Mouse (Mus musculus) thymus, adult 2 months (tissue): ENCODE data around the gene Nox3. TPM values are rescaled to one million over a fixed set of nuclear protein-coding genes. Genes with fewer than 3 reads are reported as not detected.

ENCODE experiments used
- DNase-seq: peaks from one replicate; pipeline ENCODE4 v3.0.0; 2021
- H3K27ac ChIP-seq: fragments of 200-500 bp; 2 replicates; pipeline ENCODE4 v1.5.1; 2012; ENCODE audit warnings: low read length, control low read depth; ENCODE audit not compliant: control insufficient read depth, insufficient read depth
- H3K27me3 ChIP-seq: fragments of 200-500 bp; 2 replicates; pipeline ENCODE4 v1.6.1; 2012; ENCODE audit warnings: mild to moderate bottlenecking, low read length, moderate library complexity, mixed read lengths; ENCODE audit not compliant: control insufficient read depth, insufficient read depth
- H3K36me3 ChIP-seq: fragments of 200-500 bp; 2 replicates; pipeline ENCODE4 v1.6.1; 2012; ENCODE audit warnings: mild to moderate bottlenecking, low read length, moderate library complexity; ENCODE audit not compliant: control insufficient read depth, insufficient read depth
- H3K4me1 ChIP-seq: fragments of 200-500 bp; replicated peaks from 2 replicates; pipeline ENCODE4 v1.6.1; 2012; ENCODE audit warnings: low read length; ENCODE audit not compliant: control insufficient read depth, insufficient read depth
- H3K4me3 ChIP-seq: fragments of 200-500 bp; 2 replicates; pipeline ENCODE4 v1.5.1; 2012; ENCODE audit warnings: mild to moderate bottlenecking, low read length, control low read depth, moderate library complexity; ENCODE audit not compliant: control insufficient read depth, insufficient read depth
- CTCF ChIP-seq: fragments of 200-500 bp; IDR thresholded peaks from 2 replicates; pipeline ENCODE4 v1.5.1; 2012; ENCODE audit warnings: mild to moderate bottlenecking, control low read depth, low read length, moderate library complexity, borderline replicate concordance; ENCODE audit not compliant: control insufficient read depth, poor library complexity, insufficient read depth; ENCODE audit errors: extremely low read depth
- POLR2A ChIP-seq: fragments of 200-500 bp; IDR thresholded peaks from 2 replicates; pipeline ENCODE4 v1.6.1; 2012; ENCODE audit warnings: mild to moderate bottlenecking, low read length, control low read depth, moderate library complexity; ENCODE audit not compliant: control insufficient read depth, poor library complexity, insufficient read depth; ENCODE audit errors: extremely low read depth
- WGBS: fragments of 180-500 bp; shearing (Covaris S2); methylation state at CpG from one replicate; pipeline ENCODE4 v1.1.7; 2018; 5-methylcytosine and 5-hydroxymethylcytosine counted together
- polyA plus RNA-seq: library from polyadenylated mRNA; depleted of rRNA; stranded (reverse); fragments of >200 nt; gene quantifications from 2 replicates; pipeline ENCODE4 v1.2.3, GENCODE M21; 2012

The Nox3 gene
- polyA plus RNA-seq, 1 experiment: not detected

GRCm38 (mm10) chr17:3690499-3691258 is 5.4 kb downstream of the Nox3 start:
- no peak overlapping the region for H3K4me3 ChIP-seq
- 33% methylated on average over 8 of the region's 8 CpGs for WGBS
- no peak for DNase-seq
- H3K36me3 ChIP-seq: no peaks in the 10 kb centered on the region
- H3K27me3 ChIP-seq: no peaks in the 10 kb centered on the region
- no peak overlapping the region for H3K27ac ChIP-seq
- H3K4me1 ChIP-seq: no peaks in the 10 kb centered on the region
- TF ChIP-seq CTCF (no peak), POLR2A (no peak)

GRCm38 (mm10) chr17:3683662-3684061 is 12.4 kb downstream of the Nox3 start:
- DNase-seq: no peak

DNA sequence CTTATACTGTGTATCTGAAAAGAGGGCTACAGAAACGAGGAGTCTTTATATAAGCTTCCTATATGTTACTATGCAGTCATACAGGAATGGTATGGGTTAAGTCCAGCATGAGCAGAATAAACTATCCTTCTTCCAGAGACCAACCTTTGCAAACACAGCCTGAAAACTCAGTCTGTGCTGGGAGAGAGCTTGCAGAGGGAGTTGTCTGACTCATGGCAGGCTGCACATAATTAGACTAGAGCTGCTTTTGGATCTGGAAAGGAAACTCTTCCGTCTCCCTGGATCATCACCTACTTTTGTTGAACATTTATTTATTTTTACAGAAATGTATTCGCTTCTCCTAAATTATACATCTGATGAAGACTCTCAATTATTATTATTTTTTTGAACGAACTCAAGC is 26.8 kb downstream of the Nox3 start:
- Histone ChIP-seq H3K36me3 (no peaks in the 10 kb centered on the region), H3K27ac (no peak overlapping the region), H3K27me3 (no peaks in the 10 kb centered on the region), H3K4me3 (no peak overlapping the region), H3K4me1 (no peaks in the 10 kb centered on the region)
- 91% methylated on average over 4 of the region's 4 CpGs for WGBS
- TF ChIP-seq POLR2A (no peak), CTCF (no peak)
- no peak for DNase-seq

More at GRCm38 (mm10) chr17:3683662-3684061, 12.4 kb downstream of the Nox3 start:
- TF ChIP-seq CTCF (no peak), POLR2A (no peak)
- no peaks in the 10 kb centered on the region for H3K27me3 ChIP-seq
- H3K27ac ChIP-seq: no peak overlapping the region
- 83% methylated on average over 3 of the region's 3 CpGs for WGBS
- H3K4me3 ChIP-seq: no peak overlapping the region
- no peaks in the 10 kb centered on the region for H3K36me3 ChIP-seq
- no peaks in the 10 kb centered on the region for H3K4me1 ChIP-seq

DNA sequence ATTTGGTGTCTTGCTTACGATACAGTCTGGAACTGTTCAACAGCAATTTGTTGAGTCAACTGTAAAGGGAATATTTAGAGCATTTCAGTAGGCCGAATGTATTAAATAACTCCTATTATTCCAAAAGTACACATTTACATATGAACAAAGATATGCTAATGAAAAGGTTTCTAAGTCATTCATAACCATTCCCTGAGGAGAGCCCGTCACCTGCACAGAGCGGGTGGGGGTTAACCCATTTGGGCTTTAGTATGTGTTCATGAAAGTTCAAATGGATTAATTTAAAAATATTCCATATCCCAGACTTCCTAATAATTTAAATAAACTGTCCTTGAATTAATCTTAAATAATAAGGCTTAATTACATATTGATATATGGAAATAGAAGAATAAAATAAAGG is 28.8 kb downstream of the Nox3 start:
- DNase-seq: no peak
- WGBS: 98% methylated on average over 4 of the region's 4 CpGs
- TF ChIP-seq POLR2A: no peak
- no peak for TF ChIP-seq CTCF
- Histone ChIP-seq H3K4me3 (no peak overlapping the region), H3K27me3 (no peaks in the 10 kb centered on the region), H3K4me1 (no peaks in the 10 kb centered on the region), H3K27ac (no peak overlapping the region), H3K36me3 (no peaks in the 10 kb centered on the region)

DNA sequence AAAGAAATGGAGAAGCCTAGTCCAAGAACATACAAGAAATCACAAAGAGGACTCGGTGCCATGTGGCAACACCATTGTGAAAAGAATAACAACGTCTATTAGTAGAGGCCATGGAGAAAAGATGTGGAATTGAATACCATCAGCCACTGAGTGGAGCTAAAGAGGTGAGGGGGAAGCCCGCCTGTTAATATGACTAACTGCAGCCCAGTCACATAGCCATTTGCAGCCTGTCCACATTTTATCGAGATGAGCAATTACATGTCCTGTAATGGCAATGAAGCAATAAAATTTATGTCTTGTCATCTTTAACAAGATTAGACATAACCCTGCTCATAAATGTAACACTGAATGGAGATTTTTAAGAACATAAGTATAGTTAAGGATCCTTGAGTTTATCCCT is 30.7 kb downstream of the Nox3 start:
- H3K4me3 ChIP-seq: no peak overlapping the region
- H3K4me1 ChIP-seq: no peaks in the 10 kb centered on the region
- TF ChIP-seq POLR2A (no peak), CTCF (no peak)
- H3K27ac ChIP-seq: no peak overlapping the region
- H3K27me3 ChIP-seq: no peaks in the 10 kb centered on the region
- no peak for DNase-seq
- H3K36me3 ChIP-seq: no peaks in the 10 kb centered on the region
- 81% methylated on average over 4 of the region's 4 CpGs for WGBS

DNA sequence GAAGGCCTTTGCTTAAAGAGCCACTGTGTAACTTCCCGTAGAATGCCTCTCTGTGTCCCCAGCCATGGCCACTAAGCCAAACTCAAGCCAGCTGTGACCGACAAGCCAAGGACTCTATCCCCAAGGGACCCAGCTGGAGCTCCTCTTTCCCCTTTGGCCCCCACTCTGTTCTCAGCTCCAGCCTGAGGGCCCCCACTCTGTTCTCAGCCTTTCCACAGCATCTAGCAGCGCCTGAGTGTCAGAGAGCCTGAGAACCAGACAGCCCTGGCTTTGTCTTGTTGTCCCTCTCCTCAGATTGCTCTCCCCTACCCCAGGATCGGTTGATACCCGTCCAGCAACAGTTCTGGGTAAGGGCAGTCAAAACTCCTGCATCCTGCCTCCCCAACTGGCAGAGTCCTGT is 36.6 kb downstream of the Nox3 start:
- no peaks in the 10 kb centered on the region for H3K4me1 ChIP-seq
- WGBS: 79% methylated on average over 5 of the region's 5 CpGs

More for the DNA sequence above, 36.6 kb downstream of the Nox3 start:
- Histone ChIP-seq H3K4me3 (no peak overlapping the region), H3K27me3 (no peaks in the 10 kb centered on the region), H3K27ac (no peak overlapping the region), H3K36me3 (no peaks in the 10 kb centered on the region)
- TF ChIP-seq CTCF (no peak), POLR2A (no peak)
- DNase-seq: no peak
